Mouse (Mus musculus) heart, embryonic 12.5 days (tissue): ENCODE data around the gene Ehd3. TPM values are rescaled to one million over a fixed set of nuclear protein-coding genes. Genes with fewer than 3 reads are reported as not detected.

Experiments used
- ATAC-seq: fragments of 200-750 bp; cut with Nextera tagmentation; 2 replicates; pipeline ENCODE4 v1.8.0; 2017; ENCODE audit warnings: moderate TSS enrichment, moderate library complexity; ENCODE audit not compliant: insufficient number of reproducible peaks, low FRiP score
- H3K27ac ChIP-seq: fragments of 300-500 bp; sonication (generic); 2 replicates; pipeline ENCODE4 v1.5.1; 2016; ENCODE audit warnings: mild to moderate bottlenecking, moderate library complexity; ENCODE audit not compliant: poor library complexity, severe bottlenecking
- H3K27me3 ChIP-seq: fragments of 300-500 bp; sonication (generic); replicated peaks from 2 replicates; pipeline ENCODE4 v1.6.1; 2016; ENCODE audit warnings: mild to moderate bottlenecking, moderate library complexity
- H3K36me3 ChIP-seq: fragments of 300-500 bp; sonication (generic); 2 replicates; pipeline ENCODE4 v1.6.1; 2016; ENCODE audit warnings: mild to moderate bottlenecking, moderate library complexity
- H3K4me1 ChIP-seq: fragments of 300-500 bp; sonication (generic); replicated peaks from 2 replicates; pipeline ENCODE4 v1.6.1; 2016; ENCODE audit warnings: mild to moderate bottlenecking
- H3K4me2 ChIP-seq: fragments of 300-500 bp; sonication (generic); 2 replicates; pipeline ENCODE4 v1.6.1; 2016; ENCODE audit warnings: mild to moderate bottlenecking, moderate library complexity
- H3K4me3 ChIP-seq: fragments of 300-500 bp; sonication (generic); 2 replicates; pipeline ENCODE4 v1.5.1; 2016; ENCODE audit warnings: mild to moderate bottlenecking
- H3K9ac ChIP-seq: fragments of 300-500 bp; sonication (generic); 2 replicates; pipeline ENCODE4 v1.6.1; 2016; ENCODE audit warnings: mild to moderate bottlenecking, moderate library complexity
- H3K9me3 ChIP-seq: fragments of 300-500 bp; sonication (generic); replicated peaks from 2 replicates; pipeline ENCODE4 v1.6.1; 2016; ENCODE audit warnings: mild to moderate bottlenecking, moderate library complexity
- WGBS: fragments of 180-500 bp; shearing (Covaris S2); methylation state at CpG from one replicate; pipeline ENCODE4 v1.1.7; 2016; 5-methylcytosine and 5-hydroxymethylcytosine counted together
- polyA plus RNA-seq: library from polyadenylated mRNA; unstranded; fragments of >200 nt; fragmentation: Nextera tagmentation; extraction: Ambion mirVana; gene quantifications from 2 replicates; pipeline ENCODE4 v1.2.1, GENCODE M21; 2016

The Ehd3 gene
- polyA plus RNA-seq, 1 experiment from 2014 or later = 4.5 TPM

- no peak overlapping the region for H3K4me2 ChIP-seq
Observed at GRCm38 (mm10) chr17:73847399-73847798, 43.5 kb downstream of the Ehd3 start.

GRCm38 (mm10) chr17:73853041-73853440, 49.1 kb downstream of the Ehd3 start:
- Histone ChIP-seq H3K27ac (no peak overlapping the region), H3K4me1 (no peaks in the 10 kb centered on the region; the same call in 1 of the 2 replicates), H3K4me2 (no peak overlapping the region), H3K36me3 (no peaks in the 10 kb centered on the region), H3K9ac (no peak overlapping the region), H3K4me3 (no peak overlapping the region), H3K27me3 (no peaks in the 10 kb centered on the region), H3K9me3 (peaks cover 4% of the 10 kb centered on the region; the same call in 1 of the 2 replicates)
- no peak; the same call in 1 of the 2 replicates for ATAC-seq
- WGBS = 61% methylated on average over 11 of the region's 11 CpGs

More at GRCm38 (mm10) chr17:73847399-73847798, 43.5 kb downstream of the Ehd3 start:
- 73% methylated on average over 1 of the region's 1 CpGs for WGBS
- Histone ChIP-seq H3K27me3 (no peaks in the 10 kb centered on the region), H3K36me3 (no peaks in the 10 kb centered on the region), H3K9me3 (no peaks in the 10 kb centered on the region), H3K4me3 (no peak overlapping the region), H3K9ac (no peak overlapping the region), H3K4me1 (no peaks in the 10 kb centered on the region), H3K27ac (no peak overlapping the region)
- ATAC-seq = no peak

DNA sequence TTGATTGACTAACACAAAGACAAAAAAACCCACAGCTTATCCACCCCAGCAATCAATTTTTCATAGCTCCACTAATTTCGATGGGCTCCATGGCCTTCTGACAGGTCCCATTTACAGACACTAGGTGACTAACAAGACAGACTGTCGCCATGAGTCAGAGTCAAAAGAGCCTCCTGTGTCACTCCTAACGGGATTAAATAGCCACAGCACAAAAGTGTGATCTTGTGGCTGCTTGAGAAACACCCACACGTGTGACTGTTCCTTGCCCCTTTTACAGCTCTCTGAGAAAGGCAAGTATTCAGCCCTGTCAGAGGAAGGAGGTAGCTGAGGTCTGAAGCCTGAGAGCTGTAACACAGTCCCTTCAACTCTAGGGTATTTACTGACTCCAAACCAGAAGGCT, 49.8 kb downstream of the Ehd3 start:
- Histone ChIP-seq H3K4me1 (no peaks in the 10 kb centered on the region; the same call in 1 of the 2 replicates), H3K9ac (no peak overlapping the region), H3K27me3 (no peaks in the 10 kb centered on the region), H3K27ac (no peak overlapping the region), H3K4me3 (no peak overlapping the region), H3K4me2 (no peak overlapping the region), H3K36me3 (no peaks in the 10 kb centered on the region), H3K9me3 (peaks cover 4% of the 10 kb centered on the region; the same call in 1 of the 2 replicates)
- ATAC-seq = no peak
- 75% methylated on average over 4 of the region's 4 CpGs for WGBS

GRCm38 (mm10) chr17:73869008-73869685, 65.2 kb downstream of the Ehd3 start:
- Histone ChIP-seq H3K4me3 (no peak overlapping the region), H3K9me3 (peaks cover 4% of the 10 kb centered on the region; the same call in 1 of the 2 replicates), H3K27me3 (no peaks in the 10 kb centered on the region), H3K36me3 (no peaks in the 10 kb centered on the region), H3K4me2 (no peak overlapping the region), H3K4me1 (no peaks in the 10 kb centered on the region), H3K27ac (no peak overlapping the region), H3K9ac (no peak overlapping the region)
- ATAC-seq = no peak
- WGBS = 85% methylated on average over 9 of the region's 9 CpGs

- Histone ChIP-seq H3K36me3 (no peaks in the 10 kb centered on the region), H3K9me3 (peaks cover 7% of the 10 kb centered on the region), H3K4me3 (no peak overlapping the region), H3K4me2 (no peak overlapping the region), H3K27me3 (no peaks in the 10 kb centered on the region), H3K27ac (no peak overlapping the region), H3K4me1 (no peaks in the 10 kb centered on the region), H3K9ac (no peak overlapping the region)
- ATAC-seq = no peak
- 84% methylated on average over 14 of the region's 14 CpGs for WGBS
Observed at GRCm38 (mm10) chr17:73870956-73871605, 67.1 kb downstream of the Ehd3 start.

GRCm38 (mm10) chr17:73875268-73875667, 71.3 kb downstream of the Ehd3 start:
- WGBS = 80% methylated on average over 4 of the region's 4 CpGs
- Histone ChIP-seq H3K36me3 (no peaks in the 10 kb centered on the region), H3K27ac (no peak overlapping the region), H3K9ac (no peak overlapping the region), H3K9me3 (peaks cover 5% of the 10 kb centered on the region), H3K4me2 (no peak overlapping the region), H3K27me3 (no peaks in the 10 kb centered on the region), H3K4me3 (no peak overlapping the region), H3K4me1 (no peaks in the 10 kb centered on the region)
- ATAC-seq = no peak

DNA sequence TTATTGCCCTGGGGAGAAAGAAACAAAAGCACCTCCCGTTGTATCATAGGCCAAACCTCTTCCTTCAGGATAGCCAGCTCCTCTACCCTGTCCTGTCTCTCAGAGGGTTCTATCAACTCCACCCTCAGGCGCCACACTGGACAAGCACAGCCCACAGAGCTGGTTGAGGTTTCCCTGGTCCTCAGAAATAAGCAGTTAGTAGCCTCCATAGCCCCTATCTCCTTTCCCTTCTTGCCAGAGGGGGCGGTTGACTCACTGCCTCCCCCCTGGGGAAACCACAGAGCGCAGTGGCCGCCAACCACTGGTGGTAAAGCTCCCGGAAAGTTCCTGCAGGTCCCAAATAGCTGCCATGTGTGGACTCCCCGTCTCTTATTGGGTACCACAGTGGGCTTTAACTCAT, 71.7 kb downstream of the Ehd3 start:
- 84% methylated on average over 7 of the region's 7 CpGs for WGBS
- no peaks in the 10 kb centered on the region for H3K4me1 ChIP-seq
- H3K36me3 ChIP-seq = no peaks in the 10 kb centered on the region
- no peak overlapping the region for H3K4me2 ChIP-seq
- H3K27ac ChIP-seq = no peak overlapping the region
- H3K9me3 ChIP-seq = peaks cover 3% of the 10 kb centered on the region
- no peak overlapping the region for H3K9ac ChIP-seq
- H3K27me3 ChIP-seq = no peaks in the 10 kb centered on the region
- no peak overlapping the region for H3K4me3 ChIP-seq
- no peak for ATAC-seq

DNA sequence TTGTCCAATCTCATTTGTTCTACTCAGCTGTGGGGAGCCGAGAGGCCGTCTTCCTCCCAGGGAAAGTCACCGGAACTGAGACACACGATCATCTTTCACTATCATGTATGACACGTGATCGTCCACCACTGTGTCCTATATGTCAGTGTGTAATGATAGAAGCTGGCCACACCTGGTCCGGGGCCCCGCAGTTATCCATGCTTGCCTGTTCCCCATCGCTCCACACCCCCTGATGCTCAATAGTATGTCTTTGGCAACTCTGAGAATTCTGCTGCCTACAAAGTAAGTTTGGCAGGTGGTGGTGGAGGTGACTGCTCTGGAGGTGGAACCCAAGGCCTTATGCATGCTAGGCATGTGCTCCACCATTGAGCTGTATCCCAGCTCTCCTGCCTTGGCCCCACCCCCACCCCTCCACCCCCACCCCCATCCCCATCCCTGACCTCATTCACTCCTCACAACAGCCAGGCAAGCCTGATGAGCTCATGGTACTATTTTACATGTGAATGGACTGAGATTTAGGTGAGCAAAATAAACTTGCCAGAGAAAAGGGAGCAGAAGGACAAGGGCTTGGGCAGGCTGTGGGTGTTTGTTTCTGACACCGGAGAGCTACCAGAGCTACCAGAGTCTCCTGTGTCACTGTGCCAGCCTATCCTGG, 75.5 kb downstream of the Ehd3 start:
- Histone ChIP-seq H3K4me1 (peaks cover 12% of the 10 kb centered on the region), H3K27me3 (no peaks in the 10 kb centered on the region), H3K9ac (no peak overlapping the region), H3K4me3 (no peak overlapping the region), H3K27ac (no peak overlapping the region), H3K9me3 (peaks cover 3% of the 10 kb centered on the region), H3K4me2 (no peak overlapping the region), H3K36me3 (no peaks in the 10 kb centered on the region)
- WGBS = 87% methylated on average over 10 of the region's 10 CpGs
- no peak for ATAC-seq

GRCm38 (mm10) chr17:73880286-73880685, 76.4 kb downstream of the Ehd3 start:
- H3K4me2 ChIP-seq = no peak overlapping the region
- WGBS = 79% methylated on average over 6 of the region's 6 CpGs

GRCm38 (mm10) chr17:73881295-73881694, 77.4 kb downstream of the Ehd3 start:
- peaks cover 12% of the 10 kb centered on the region for H3K4me1 ChIP-seq
- no peak overlapping the region for H3K4me3 ChIP-seq
- no peak overlapping the region for H3K27ac ChIP-seq
- no peak overlapping the region for H3K9ac ChIP-seq
- WGBS = 9% methylated on average over 6 of the region's 6 CpGs
- no peak for ATAC-seq
- H3K4me2 ChIP-seq = 0 out of 2 replicates have a peak overlapping the region, but pooled peaks have one; percentile 11
- H3K36me3 ChIP-seq = no peaks in the 10 kb centered on the region
- H3K9me3 ChIP-seq = no peaks in the 10 kb centered on the region
- no peaks in the 10 kb centered on the region for H3K27me3 ChIP-seq

More at GRCm38 (mm10) chr17:73880286-73880685, 76.4 kb downstream of the Ehd3 start:
- Histone ChIP-seq H3K4me1 (peaks cover 12% of the 10 kb centered on the region), H3K36me3 (no peaks in the 10 kb centered on the region), H3K9ac (no peak overlapping the region), H3K4me3 (no peak overlapping the region), H3K27ac (no peak overlapping the region), H3K9me3 (no peaks in the 10 kb centered on the region), H3K27me3 (no peaks in the 10 kb centered on the region)
- ATAC-seq = no peak
